Mouse (Mus musculus): Measurements from ENCODE around the gene Dlgap1. TPM values are rescaled to one million over a fixed set of nuclear protein-coding genes. Genes with fewer than 3 reads are reported as not detected.

Dlgap1 gene
- polyA plus RNA-seq, 1 experiment from 2014 or later, result 3.9 TPM

DNA sequence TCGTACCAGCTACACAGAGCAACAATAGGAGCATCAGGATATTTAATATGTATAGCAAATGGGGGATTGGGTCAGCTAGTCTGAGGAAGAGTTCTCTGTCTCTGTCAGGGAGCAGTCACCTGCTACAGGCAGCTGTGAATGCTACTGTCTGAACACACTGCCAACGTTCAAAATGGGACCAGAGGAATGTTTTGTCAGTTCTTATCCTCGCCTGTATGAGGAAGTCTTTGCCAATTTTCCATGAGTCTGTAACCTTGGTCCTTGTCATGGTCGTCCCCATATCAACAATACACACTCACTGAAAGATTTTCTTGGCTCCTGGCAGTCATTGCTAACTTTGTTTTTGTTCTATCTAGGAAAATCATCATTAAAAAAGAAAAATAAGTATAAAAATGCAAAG is 51.5 kb downstream of the Dlgap1 start:
- ATAC-seq (ENCODE audit: insufficient number of reproducible peaks, insufficient read depth, low FRiP score, low TSS enrichment, low read depth), result no peak
- H3K4me2 ChIP-seq, result no peak overlapping the region
- 77% methylated on average over 4 of the region's 4 CpGs for WGBS
- H3K9me3 ChIP-seq, result no peaks in the 10 kb centered on the region
- no peak overlapping the region for H3K27ac ChIP-seq
- no peaks in the 10 kb centered on the region for H3K27me3 ChIP-seq
- H3K4me3 ChIP-seq, result no peak overlapping the region
- H3K36me3 ChIP-seq, result no peaks in the 10 kb centered on the region
- no peak overlapping the region for H3K9ac ChIP-seq
- H3K4me1 ChIP-seq, result no peaks in the 10 kb centered on the region

DNA sequence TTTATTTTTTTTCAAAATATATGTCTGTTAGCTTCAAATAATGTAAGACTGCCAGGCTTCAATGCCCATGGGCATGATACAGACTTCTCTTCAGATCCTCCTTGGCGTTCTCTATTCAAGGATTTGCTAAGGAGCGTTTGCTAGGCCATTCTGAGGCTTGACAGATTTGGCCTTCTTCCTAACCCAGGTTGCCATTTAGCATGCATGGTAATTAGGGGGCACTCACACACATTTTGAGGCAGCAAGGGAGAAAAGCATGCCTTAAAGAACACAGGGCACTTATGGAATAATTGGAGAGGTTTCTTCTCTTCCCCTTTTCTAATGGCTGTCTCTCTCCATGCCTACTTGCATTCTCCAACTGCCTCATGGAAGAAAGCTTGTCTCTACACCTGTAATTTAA is 53.7 kb downstream of the Dlgap1 start:
- Histone ChIP-seq H3K27ac (no peak overlapping the region), H3K27me3 (no peaks in the 10 kb centered on the region), H3K9me3 (no peaks in the 10 kb centered on the region), H3K9ac (no peak overlapping the region), H3K4me3 (no peak overlapping the region), H3K4me1 (no peaks in the 10 kb centered on the region), H3K36me3 (no peaks in the 10 kb centered on the region), H3K4me2 (no peak overlapping the region)
- ATAC-seq (ENCODE audit: insufficient number of reproducible peaks, insufficient read depth, low FRiP score, low TSS enrichment, low read depth), result no peak
- 66% methylated on average over 2 of the region's 2 CpGs for WGBS

DNA sequence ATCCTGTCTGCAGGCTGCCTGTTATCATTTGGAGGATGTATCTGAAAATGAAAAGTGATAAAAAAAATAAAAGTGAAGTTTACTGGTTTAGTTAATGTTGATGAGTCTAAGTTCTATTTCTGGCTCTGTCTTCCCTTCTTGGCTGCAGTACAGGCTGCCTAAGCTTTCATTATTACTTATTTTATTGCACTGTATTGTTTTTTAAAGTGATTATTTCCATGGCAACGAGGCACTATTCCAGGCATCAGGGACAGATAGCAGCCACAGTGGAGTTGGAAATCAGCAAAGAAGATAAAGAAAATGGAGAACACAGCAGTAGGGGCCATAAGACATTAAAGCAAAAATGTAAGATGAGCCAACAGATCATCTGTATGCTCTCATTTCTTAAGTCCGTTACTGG is 66.0 kb downstream of the Dlgap1 start:
- Histone ChIP-seq H3K9ac (no peak overlapping the region), H3K27me3 (no peaks in the 10 kb centered on the region), H3K36me3 (no peaks in the 10 kb centered on the region), H3K27ac (no peak overlapping the region), H3K9me3 (no peaks in the 10 kb centered on the region), H3K4me2 (no peak overlapping the region), H3K4me1 (no peaks in the 10 kb centered on the region), H3K4me3 (no peak overlapping the region)
- ATAC-seq (ENCODE audit: insufficient number of reproducible peaks, insufficient read depth, low FRiP score, low TSS enrichment, low read depth), result no peak
- WGBS, result 59% methylated on average over 2 of the region's 2 CpGs

DNA sequence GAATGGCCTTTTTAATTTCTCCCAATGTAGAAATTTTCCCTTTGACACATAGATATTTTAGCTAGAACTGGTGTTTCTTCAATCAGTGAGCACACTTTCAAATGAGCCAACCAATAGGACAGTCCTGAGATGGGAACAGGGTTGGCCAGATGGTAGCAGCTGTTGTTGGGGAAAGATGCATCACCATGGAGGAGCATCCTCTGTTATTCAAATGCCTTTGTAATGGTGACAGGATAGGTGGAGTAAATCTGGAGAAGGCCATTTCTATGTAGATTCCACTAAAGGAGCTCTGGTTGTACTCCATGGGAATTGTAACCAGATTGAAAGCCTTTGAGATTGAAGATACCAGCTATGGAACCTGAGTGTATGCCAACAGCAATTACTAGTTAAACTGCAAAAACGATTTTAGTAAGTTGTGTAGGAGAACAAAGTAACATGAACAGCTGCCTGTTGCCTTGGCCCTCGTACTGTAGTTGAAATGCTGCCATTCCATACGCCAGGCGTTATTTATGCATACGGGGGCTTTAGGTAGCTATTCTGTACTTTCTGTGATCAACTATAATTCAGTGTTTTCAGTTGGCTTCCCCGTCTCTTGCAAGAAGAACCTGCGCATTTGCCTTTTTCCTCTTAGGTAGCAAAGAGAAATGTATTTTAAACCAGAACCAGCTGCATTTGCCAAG is 72.0 kb downstream of the Dlgap1 start:
- no peaks in the 10 kb centered on the region for H3K9me3 ChIP-seq
- H3K27ac ChIP-seq, result no peak overlapping the region
- H3K4me2 ChIP-seq, result no peak overlapping the region
- H3K27me3 ChIP-seq, result no peaks in the 10 kb centered on the region
- no peaks in the 10 kb centered on the region for H3K4me1 ChIP-seq
- H3K4me3 ChIP-seq, result no peak overlapping the region
- WGBS, result 68% methylated on average over 7 of the region's 7 CpGs
- no peaks in the 10 kb centered on the region for H3K36me3 ChIP-seq
- ATAC-seq (ENCODE audit: insufficient number of reproducible peaks, insufficient read depth, low FRiP score, low TSS enrichment, low read depth), result no peak
- H3K9ac ChIP-seq, result no peak overlapping the region

DNA sequence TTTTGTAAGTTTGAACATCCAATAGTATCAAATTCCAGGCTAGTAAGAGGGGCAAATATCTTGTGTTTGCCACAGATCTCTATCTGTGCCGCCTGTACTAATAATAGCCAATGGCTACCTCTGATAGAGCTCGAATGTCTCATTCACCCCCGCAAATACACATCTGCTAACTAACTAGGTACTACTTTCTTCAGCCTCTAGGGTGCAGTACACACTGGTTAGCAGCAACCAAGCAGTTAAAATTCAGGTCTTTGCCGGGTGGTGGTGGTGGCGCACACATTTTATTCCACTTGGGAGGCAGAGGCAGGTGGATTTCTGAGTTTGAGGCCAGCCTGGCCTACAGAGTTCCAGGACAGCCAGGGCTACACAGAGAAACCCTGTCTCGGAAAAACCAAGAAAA is 99.4 kb downstream of the Dlgap1 start:
- no peak overlapping the region for H3K27ac ChIP-seq
- WGBS, result 77% methylated on average over 6 of the region's 6 CpGs
- no peak overlapping the region for H3K4me2 ChIP-seq
- no peaks in the 10 kb centered on the region for H3K27me3 ChIP-seq
- H3K9ac ChIP-seq, result no peak overlapping the region
- no peaks in the 10 kb centered on the region for H3K36me3 ChIP-seq
- H3K9me3 ChIP-seq, result no peaks in the 10 kb centered on the region
- no peak overlapping the region for H3K4me3 ChIP-seq
- no peaks in the 10 kb centered on the region for H3K4me1 ChIP-seq
- ATAC-seq (ENCODE audit: insufficient number of reproducible peaks, insufficient read depth, low FRiP score, low TSS enrichment, low read depth), result no peak

DNA sequence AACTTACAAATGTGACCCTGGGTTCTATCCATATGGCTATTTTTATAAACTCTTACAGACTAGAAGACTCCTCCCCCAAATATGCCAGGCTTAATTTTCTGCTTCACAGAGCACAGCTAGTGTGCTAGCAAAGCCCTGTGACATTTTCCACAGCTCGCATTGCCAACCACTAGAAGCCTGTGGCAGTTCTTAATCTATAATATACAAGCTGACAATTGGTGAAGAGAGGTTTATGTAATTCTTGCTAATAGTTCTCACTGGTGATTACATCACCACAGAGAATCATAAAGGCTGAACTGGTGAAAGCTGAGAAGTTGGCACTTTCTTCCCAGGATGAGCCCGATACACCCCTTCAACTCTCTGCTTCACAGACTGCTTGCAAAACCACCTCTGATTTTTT is 103.2 kb downstream of the Dlgap1 start:
- Histone ChIP-seq H3K9me3 (no peaks in the 10 kb centered on the region), H3K36me3 (no peaks in the 10 kb centered on the region), H3K27ac (no peak overlapping the region), H3K4me3 (no peak overlapping the region), H3K4me2 (no peak overlapping the region), H3K9ac (no peak overlapping the region), H3K4me1 (no peaks in the 10 kb centered on the region), H3K27me3 (no peaks in the 10 kb centered on the region)
- 54% methylated on average over 2 of the region's 2 CpGs for WGBS
- no peak for ATAC-seq (ENCODE audit: insufficient number of reproducible peaks, insufficient read depth, low FRiP score, low TSS enrichment, low read depth)

DNA sequence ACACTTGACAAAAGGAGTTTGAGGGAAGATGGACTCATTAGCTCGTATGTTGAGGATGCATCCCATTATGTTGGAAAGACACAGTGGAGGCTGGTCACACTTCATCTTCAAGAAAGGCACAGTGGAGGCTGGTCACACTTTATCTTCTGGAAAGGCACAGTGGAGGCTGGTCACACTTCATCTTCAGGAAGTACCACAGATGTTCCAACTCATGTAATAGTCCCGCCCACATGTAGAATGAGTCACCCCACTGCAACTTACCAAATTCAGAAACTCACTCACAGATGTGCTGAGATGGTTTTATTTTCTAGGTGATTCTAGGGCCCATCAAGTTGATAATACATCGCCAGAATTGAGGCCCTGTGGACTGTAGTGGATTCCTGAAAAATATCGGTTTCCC is 119.3 kb downstream of the Dlgap1 start:
- no peaks in the 10 kb centered on the region for H3K27me3 ChIP-seq
- H3K4me3 ChIP-seq, result no peak overlapping the region
- ATAC-seq (ENCODE audit: insufficient number of reproducible peaks, insufficient read depth, low FRiP score, low TSS enrichment, low read depth), result no peak
- no peaks in the 10 kb centered on the region for H3K4me1 ChIP-seq
- 89% methylated on average over 4 of the region's 4 CpGs for WGBS
- no peak overlapping the region for H3K9ac ChIP-seq
- H3K36me3 ChIP-seq, result no peaks in the 10 kb centered on the region
- no peak overlapping the region for H3K4me2 ChIP-seq
- H3K27ac ChIP-seq, result no peak overlapping the region
- H3K9me3 ChIP-seq, result no peaks in the 10 kb centered on the region

DNA sequence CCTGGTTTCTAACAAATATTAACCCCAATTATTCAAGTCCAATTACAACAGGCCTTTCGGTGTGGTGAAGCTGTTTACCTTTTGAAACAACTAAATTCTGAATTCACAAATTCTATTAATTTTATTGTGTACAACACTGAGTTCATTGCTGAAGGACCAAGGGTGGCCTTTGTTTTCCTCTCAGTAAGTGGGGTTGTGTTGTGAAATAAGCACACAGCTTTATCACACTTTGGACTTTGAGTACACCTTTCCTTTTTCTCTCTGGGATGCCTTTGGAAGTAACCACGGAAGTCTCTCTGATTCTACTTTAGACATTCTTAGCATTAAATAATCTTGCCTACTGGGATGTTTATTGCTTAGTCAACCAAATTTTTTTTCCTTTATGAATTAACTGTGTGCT is 121.9 kb downstream of the Dlgap1 start:
- Histone ChIP-seq H3K36me3 (no peaks in the 10 kb centered on the region), H3K4me2 (no peak overlapping the region), H3K4me1 (no peaks in the 10 kb centered on the region), H3K27me3 (no peaks in the 10 kb centered on the region), H3K9ac (no peak overlapping the region), H3K9me3 (no peaks in the 10 kb centered on the region), H3K27ac (no peak overlapping the region), H3K4me3 (no peak overlapping the region)
- WGBS, result 91% methylated on average over 2 of the region's 2 CpGs
- no peak for ATAC-seq (ENCODE audit: insufficient number of reproducible peaks, insufficient read depth, low FRiP score, low TSS enrichment, low read depth)

DNA sequence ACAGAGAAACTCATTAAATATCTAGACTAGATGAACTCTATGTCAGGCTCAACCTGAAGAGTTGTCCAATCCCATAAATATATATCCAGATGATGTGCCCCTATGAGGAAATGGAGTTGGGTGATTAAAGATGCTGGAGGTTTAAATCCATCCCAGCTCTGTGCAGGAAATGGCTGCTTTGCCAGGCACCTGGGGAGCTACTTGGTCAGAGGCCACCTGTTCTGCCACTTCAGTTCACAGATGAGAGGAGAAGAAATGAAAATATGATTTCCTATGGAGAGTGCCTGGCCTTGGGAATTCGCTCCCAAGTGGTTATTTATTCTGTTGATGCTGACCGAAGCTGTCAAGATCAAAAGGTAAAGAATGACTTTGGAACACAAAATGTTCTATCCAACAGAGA is 160.3 kb downstream of the Dlgap1 start:
- H3K4me3 ChIP-seq, result no peak overlapping the region
- H3K27me3 ChIP-seq, result no peaks in the 10 kb centered on the region
- H3K4me1 ChIP-seq, result no peaks in the 10 kb centered on the region
- no peak overlapping the region for H3K9ac ChIP-seq
- no peaks in the 10 kb centered on the region for H3K36me3 ChIP-seq
- no peak for ATAC-seq (ENCODE audit: insufficient number of reproducible peaks, insufficient read depth, low FRiP score, low TSS enrichment, low read depth)
- no peak overlapping the region for H3K4me2 ChIP-seq
- H3K9me3 ChIP-seq, result no peaks in the 10 kb centered on the region
- H3K27ac ChIP-seq, result no peak overlapping the region
- WGBS, result 80% methylated on average over 2 of the region's 2 CpGs

DNA sequence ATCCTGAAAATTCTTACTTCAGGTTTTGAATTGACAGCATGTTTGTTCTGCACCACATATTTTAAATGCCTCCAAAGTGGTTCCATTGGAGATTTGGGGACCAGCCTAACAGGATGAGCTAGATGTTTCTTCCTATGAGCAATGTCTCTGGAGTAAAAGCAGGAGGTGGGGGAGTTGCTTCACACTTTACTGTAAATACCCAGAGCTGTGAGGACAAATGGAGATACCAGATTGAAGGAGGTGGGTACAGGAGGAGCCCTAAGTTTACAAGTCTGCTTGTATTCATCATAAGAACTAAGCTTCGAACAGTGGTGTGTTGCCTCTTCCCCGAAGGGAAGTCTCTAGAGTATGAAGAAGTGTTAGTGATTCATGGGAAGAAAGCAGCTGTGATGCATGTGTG is 201.0 kb downstream of the Dlgap1 start:
- Histone ChIP-seq H3K4me1 (no peaks in the 10 kb centered on the region), H3K27me3 (no peaks in the 10 kb centered on the region), H3K4me3 (no peak overlapping the region), H3K27ac (no peak overlapping the region), H3K9me3 (no peaks in the 10 kb centered on the region), H3K36me3 (no peaks in the 10 kb centered on the region), H3K4me2 (no peak overlapping the region), H3K9ac (no peak overlapping the region)
- ATAC-seq (ENCODE audit: insufficient number of reproducible peaks, insufficient read depth, low FRiP score, low TSS enrichment, low read depth), result no peak
- 91% methylated on average over 2 of the region's 2 CpGs for WGBS

DNA sequence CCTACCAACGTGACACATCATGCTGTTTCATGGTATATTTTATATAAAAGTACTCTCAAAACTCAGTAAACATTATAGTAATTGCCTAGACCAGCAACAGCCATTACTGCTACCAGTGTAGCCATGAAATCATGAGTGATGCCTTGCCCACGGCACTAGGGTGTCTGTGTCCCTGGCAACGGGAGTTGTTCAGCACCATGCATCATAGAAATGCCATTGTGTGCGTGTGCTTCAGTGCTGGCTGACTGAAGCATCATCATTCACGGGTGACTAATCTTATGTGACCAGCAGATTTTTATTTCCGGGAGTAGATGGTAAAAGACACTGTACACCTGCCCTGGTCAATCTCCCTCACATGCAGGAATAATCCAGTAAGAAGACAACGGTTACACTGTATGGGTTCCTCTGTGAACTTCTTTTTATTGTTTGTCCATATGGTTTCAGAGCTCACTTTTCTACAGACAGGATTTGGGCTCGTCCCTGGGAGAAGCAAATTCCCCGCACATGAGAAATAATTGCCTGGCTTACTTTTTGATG is 203.7 kb downstream of the Dlgap1 start:
- ATAC-seq (ENCODE audit: insufficient number of reproducible peaks, insufficient read depth, low FRiP score, low TSS enrichment, low read depth), result no peak
- 84% methylated on average over 9 of the region's 9 CpGs for WGBS

DNA sequence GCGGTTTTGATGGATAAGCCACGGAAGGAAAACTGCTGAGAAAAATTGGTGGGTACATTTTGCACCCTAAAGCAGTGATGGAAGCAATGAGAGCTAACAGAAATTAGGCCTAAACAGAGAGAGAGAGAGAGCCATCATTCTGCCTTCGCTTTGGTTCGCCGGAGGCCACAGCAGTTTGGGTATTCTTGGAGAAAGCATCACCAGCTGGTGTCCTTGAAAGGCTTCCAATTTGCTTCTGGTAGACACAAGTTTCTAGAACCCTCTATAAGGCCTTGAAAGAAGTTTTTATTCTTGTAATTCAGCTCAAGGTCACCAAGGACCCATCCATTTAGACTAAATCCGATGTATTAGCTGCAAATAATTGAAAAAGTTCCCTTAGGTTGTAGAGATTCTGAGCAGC is 205.0 kb downstream of the Dlgap1 start:
- H3K27ac ChIP-seq, result no peak overlapping the region
- H3K36me3 ChIP-seq, result no peaks in the 10 kb centered on the region
- H3K9me3 ChIP-seq, result no peaks in the 10 kb centered on the region
- no peak for ATAC-seq (ENCODE audit: insufficient number of reproducible peaks, insufficient read depth, low FRiP score, low TSS enrichment, low read depth)
- H3K4me1 ChIP-seq, result no peaks in the 10 kb centered on the region
- no peak overlapping the region for H3K9ac ChIP-seq
- 90% methylated on average over 6 of the region's 6 CpGs for WGBS
- no peaks in the 10 kb centered on the region for H3K27me3 ChIP-seq
- H3K4me2 ChIP-seq, result no peak overlapping the region
- no peak overlapping the region for H3K4me3 ChIP-seq

More for the DNA sequence above, 203.7 kb downstream of the Dlgap1 start:
- no peak overlapping the region for H3K9ac ChIP-seq
- no peak overlapping the region for H3K4me3 ChIP-seq
- no peaks in the 10 kb centered on the region for H3K36me3 ChIP-seq
- H3K27ac ChIP-seq, result no peak overlapping the region
- H3K9me3 ChIP-seq, result no peaks in the 10 kb centered on the region
- H3K4me2 ChIP-seq, result no peak overlapping the region
- no peaks in the 10 kb centered on the region for H3K4me1 ChIP-seq
- H3K27me3 ChIP-seq, result no peaks in the 10 kb centered on the region
